Mouse (Mus musculus): Measurements from ENCODE around the gene Grin2b. TPM values are rescaled to one million over a fixed set of nuclear protein-coding genes. Genes with fewer than 3 reads are reported as not detected.

Grin2b gene
- total and polyA plus RNA-seq, 2 experiments from 2014 or later: 64.1 to 76.4 TPM

DNA sequence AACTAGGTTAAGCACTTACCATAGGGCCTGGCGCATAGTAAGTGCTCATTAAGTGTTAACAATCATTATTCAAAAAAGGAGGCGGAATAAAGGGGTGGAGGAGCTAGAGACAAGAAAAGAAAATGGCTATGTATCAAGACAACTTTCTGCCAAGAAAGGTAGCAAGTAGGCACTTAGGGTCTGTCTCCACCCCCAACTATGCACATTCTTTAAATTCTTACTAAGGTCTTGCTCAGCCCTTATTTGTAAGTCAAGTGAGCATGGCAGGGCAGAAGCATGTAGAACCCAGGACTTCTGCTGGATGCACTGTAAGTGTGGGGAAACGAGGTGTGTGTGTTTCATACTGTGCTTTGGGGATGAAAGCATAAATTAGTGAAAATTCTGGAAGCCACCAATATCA is 329.6 kb downstream of the Grin2b start:
- Histone ChIP-seq H3K9ac (replicated peaks; ENCODE audit: low read length, poor library complexity, severe bottlenecking) (no peak overlapping the region), H3K4me1 (ENCODE audit: insufficient read depth, low read length) (no peaks in the 10 kb centered on the region), H3K9me3 (ENCODE audit: low read length) (no peaks in the 10 kb centered on the region), H3K4me3 (ENCODE audit: low read depth, low read length) (no peak overlapping the region), H3K27me3 (ENCODE audit: insufficient read depth, low read length) (no peaks in the 10 kb centered on the region), H3K27ac (ENCODE audit: low read depth, low read length) (no peak overlapping the region), H3K4me2 (ENCODE audit: low read depth, low read length, poor library complexity, severe bottlenecking) (no peak overlapping the region), H3K36me3 (ENCODE audit: insufficient read depth, low read length) (no peaks in the 10 kb centered on the region; the same call in 1 of the 2 replicates)
- DNase-seq (ENCODE audit: low spot score) (no peak), ATAC-seq (ENCODE audit: low FRiP score) (no peak)
- 91% methylated on average over 3 of the region's 3 CpGs for WGBS
- no peak for TF ChIP-seq CTCF (IDR thresholded peaks at IDR 0.05)

DNA sequence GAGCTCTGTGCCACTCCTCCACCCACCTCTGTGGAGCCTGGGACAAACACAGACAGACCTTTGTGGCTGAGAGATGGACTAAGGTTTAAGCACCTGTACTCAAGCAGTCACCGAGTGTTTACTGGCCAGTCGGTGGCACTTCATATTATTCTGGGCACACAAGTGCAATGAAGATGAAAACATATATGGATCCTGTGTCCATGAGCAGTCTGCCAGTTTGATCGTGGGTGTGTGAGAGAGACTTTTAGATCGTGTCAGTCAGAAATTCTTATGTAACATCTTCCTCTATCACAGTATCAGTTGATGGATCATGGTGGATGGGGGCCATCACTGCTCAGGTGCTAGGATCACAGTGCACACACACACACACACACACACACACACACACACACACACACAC is 337.0 kb downstream of the Grin2b start:
- ATAC-seq (ENCODE audit: low FRiP score) (no peak), DNase-seq (ENCODE audit: low spot score) (no peak)
- Histone ChIP-seq H3K27me3 (ENCODE audit: insufficient read depth, low read length) (no peaks in the 10 kb centered on the region), H3K4me3 (ENCODE audit: low read depth, low read length) (no peak overlapping the region), H3K4me2 (ENCODE audit: low read depth, low read length, poor library complexity, severe bottlenecking) (no peak overlapping the region), H3K9ac (replicated peaks; ENCODE audit: low read length, poor library complexity, severe bottlenecking) (no peak overlapping the region), H3K36me3 (ENCODE audit: insufficient read depth, low read length) (no peaks in the 10 kb centered on the region), H3K27ac (ENCODE audit: low read depth, low read length) (no peak overlapping the region), H3K9me3 (ENCODE audit: low read length) (no peaks in the 10 kb centered on the region), H3K4me1 (ENCODE audit: insufficient read depth, low read length) (no peaks in the 10 kb centered on the region)
- no peak for TF ChIP-seq CTCF (IDR thresholded peaks at IDR 0.05)
- 94% methylated on average over 4 of the region's 4 CpGs for WGBS

DNA sequence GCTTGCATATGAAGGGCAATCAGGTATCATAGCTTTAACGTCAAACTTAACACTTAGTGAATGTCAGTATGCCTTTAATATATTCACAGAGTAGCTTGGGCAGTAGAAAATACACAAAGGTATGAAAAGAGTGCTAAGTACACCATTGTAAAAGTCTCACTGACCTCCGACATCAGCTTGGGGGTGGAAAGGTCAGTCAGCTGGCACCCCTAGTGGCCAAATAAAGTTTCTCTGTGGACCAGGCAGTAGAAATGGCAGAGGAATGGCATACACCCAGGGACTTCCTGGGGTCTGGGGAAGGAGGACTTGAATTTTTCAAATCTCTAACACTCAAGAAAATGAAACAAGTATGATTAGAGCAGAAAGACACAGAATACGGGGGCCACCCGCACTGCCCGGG is 339.8 kb downstream of the Grin2b start:
- peak; percentile 54 for TF ChIP-seq CTCF (IDR thresholded peaks at IDR 0.05)
- 61% methylated on average over 5 of the region's 5 CpGs for WGBS
- no peaks in the 10 kb centered on the region for H3K4me1 ChIP-seq (ENCODE audit: insufficient read depth, low read length)
- H3K27ac ChIP-seq (ENCODE audit: low read depth, low read length): no peak overlapping the region
- no peak overlapping the region for H3K4me3 ChIP-seq (ENCODE audit: low read depth, low read length)
- ATAC-seq (ENCODE audit: low FRiP score): no peak
- DNase-seq (ENCODE audit: low spot score): no peak
- H3K9me3 ChIP-seq (ENCODE audit: low read length): no peaks in the 10 kb centered on the region
- no peaks in the 10 kb centered on the region for H3K36me3 ChIP-seq (ENCODE audit: insufficient read depth, low read length)
- H3K9ac ChIP-seq (replicated peaks; ENCODE audit: low read length, poor library complexity, severe bottlenecking): no peak overlapping the region
- H3K4me2 ChIP-seq (ENCODE audit: low read depth, low read length, poor library complexity, severe bottlenecking): no peak overlapping the region
- no peaks in the 10 kb centered on the region for H3K27me3 ChIP-seq (ENCODE audit: insufficient read depth, low read length)

DNA sequence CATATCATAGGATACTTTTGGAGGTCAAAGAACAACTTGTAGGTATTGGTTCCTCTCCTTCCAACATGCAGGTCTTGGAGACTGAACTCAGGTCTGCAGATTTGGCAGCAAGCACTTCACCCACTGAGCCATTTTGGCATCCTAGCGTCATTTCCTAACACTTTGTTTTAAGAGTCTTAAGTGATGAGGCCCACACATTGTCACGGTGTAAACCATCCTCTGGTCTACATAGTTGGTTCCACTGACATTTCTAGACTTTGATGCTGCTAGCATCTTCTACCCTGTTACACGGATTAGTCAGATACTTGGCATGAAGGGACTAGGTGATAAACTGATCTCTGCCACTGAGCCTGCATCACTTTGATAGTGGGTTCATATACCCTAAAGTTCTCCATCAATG is 341.3 kb downstream of the Grin2b start:
- no peak overlapping the region for H3K9ac ChIP-seq (replicated peaks; ENCODE audit: low read length, poor library complexity, severe bottlenecking)
- no peaks in the 10 kb centered on the region for H3K36me3 ChIP-seq (ENCODE audit: insufficient read depth, low read length)
- no peak for DNase-seq (ENCODE audit: low spot score)
- no peaks in the 10 kb centered on the region for H3K27me3 ChIP-seq (ENCODE audit: insufficient read depth, low read length)
- H3K4me3 ChIP-seq (ENCODE audit: low read depth, low read length): no peak overlapping the region
- TF ChIP-seq CTCF (IDR thresholded peaks at IDR 0.05): no peak
- no peak overlapping the region for H3K4me2 ChIP-seq (ENCODE audit: low read depth, low read length, poor library complexity, severe bottlenecking)
- H3K9me3 ChIP-seq (ENCODE audit: low read length): no peaks in the 10 kb centered on the region
- 0 out of 2 replicates have a peak, but pooled peaks cover 2% of the 10 kb centered on the region for H3K4me1 ChIP-seq (ENCODE audit: insufficient read depth, low read length)
- no peak for ATAC-seq (ENCODE audit: low FRiP score)
- 91% methylated on average over 3 of the region's 3 CpGs for WGBS
- no peak overlapping the region for H3K27ac ChIP-seq (ENCODE audit: low read depth, low read length)

DNA sequence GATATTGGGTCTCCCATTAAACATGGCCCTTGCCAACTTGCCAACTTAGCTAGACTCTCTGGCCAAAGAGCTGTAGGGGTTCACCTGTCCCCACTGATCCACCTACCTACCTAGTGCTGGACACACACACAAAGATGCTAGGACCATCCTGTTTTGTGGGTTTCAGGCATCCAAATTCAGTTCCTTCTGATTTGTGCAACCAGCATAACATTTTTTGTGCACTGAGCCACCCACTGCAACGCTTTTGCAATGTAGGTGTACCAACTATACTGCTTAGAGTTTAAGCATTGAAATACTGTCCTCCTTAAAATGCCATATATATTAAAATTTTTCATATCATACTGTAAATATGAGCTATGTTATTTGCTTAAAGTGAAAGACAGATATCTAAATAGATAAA is 342.3 kb downstream of the Grin2b start:
- WGBS: 86% methylated on average over 1 of the region's 1 CpGs
- H3K27ac ChIP-seq (ENCODE audit: low read depth, low read length): no peak overlapping the region
- H3K9ac ChIP-seq (replicated peaks; ENCODE audit: low read length, poor library complexity, severe bottlenecking): no peak overlapping the region
- no peaks in the 10 kb centered on the region for H3K27me3 ChIP-seq (ENCODE audit: insufficient read depth, low read length)
- no peak overlapping the region for H3K4me3 ChIP-seq (ENCODE audit: low read depth, low read length)
- H3K36me3 ChIP-seq (ENCODE audit: insufficient read depth, low read length): no peaks in the 10 kb centered on the region
- TF ChIP-seq CTCF (IDR thresholded peaks at IDR 0.05): no peak
- no peak overlapping the region for H3K4me2 ChIP-seq (ENCODE audit: low read depth, low read length, poor library complexity, severe bottlenecking)
- 0 out of 2 replicates have a peak, but pooled peaks cover 2% of the 10 kb centered on the region for H3K4me1 ChIP-seq (ENCODE audit: insufficient read depth, low read length)
- DNase-seq (ENCODE audit: low spot score) (no peak), ATAC-seq (ENCODE audit: low FRiP score) (no peak)
- H3K9me3 ChIP-seq (ENCODE audit: low read length): no peaks in the 10 kb centered on the region

DNA sequence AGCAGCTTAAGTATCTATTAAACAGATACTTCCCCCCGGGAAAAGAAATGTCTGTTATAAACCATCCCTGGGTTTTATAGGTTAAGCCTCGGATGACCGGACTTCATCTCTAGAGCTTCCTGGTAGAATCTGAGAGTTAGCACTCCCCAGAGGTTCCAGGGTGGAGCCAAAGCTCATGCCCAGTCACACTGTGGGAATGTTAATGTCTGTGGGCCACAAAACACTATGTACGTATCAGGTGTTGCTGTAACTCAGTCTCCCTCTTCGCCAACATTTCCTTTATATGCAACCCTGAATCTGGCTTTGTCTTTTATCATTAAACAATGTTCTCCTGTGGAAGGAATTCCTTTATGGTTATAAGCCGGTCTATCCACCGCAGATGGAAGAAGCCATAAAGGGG is 343.9 kb downstream of the Grin2b start:
- WGBS: 74% methylated on average over 7 of the region's 7 CpGs
- DNase-seq (ENCODE audit: low spot score): no peak
- H3K4me1 ChIP-seq (ENCODE audit: insufficient read depth, low read length): 0 out of 2 replicates have a peak, but pooled peaks cover 2% of the 10 kb centered on the region

More for the DNA sequence above, 343.9 kb downstream of the Grin2b start:
- no peak for ATAC-seq (ENCODE audit: low FRiP score)
- Histone ChIP-seq H3K4me2 (ENCODE audit: low read depth, low read length, poor library complexity, severe bottlenecking) (no peak overlapping the region), H3K36me3 (ENCODE audit: insufficient read depth, low read length) (no peaks in the 10 kb centered on the region), H3K27me3 (ENCODE audit: insufficient read depth, low read length) (no peaks in the 10 kb centered on the region), H3K27ac (ENCODE audit: low read depth, low read length) (no peak overlapping the region), H3K9me3 (ENCODE audit: low read length) (no peaks in the 10 kb centered on the region), H3K9ac (replicated peaks; ENCODE audit: low read length, poor library complexity, severe bottlenecking) (no peak overlapping the region), H3K4me3 (ENCODE audit: low read depth, low read length) (no peak overlapping the region)
- TF ChIP-seq CTCF (IDR thresholded peaks at IDR 0.05): no peak

Data from midbrain, postnatal 0 days (tissue).